Mouse (Mus musculus): ENCODE data around the gene Hist1h2ac. TPM values are rescaled to one million over a fixed set of nuclear protein-coding genes. Genes with fewer than 3 reads are reported as not detected.

Hist1h2ac gene
- polyA plus RNA-seq, 1 experiment from 2014 or later = 0.50 TPM

DNA sequence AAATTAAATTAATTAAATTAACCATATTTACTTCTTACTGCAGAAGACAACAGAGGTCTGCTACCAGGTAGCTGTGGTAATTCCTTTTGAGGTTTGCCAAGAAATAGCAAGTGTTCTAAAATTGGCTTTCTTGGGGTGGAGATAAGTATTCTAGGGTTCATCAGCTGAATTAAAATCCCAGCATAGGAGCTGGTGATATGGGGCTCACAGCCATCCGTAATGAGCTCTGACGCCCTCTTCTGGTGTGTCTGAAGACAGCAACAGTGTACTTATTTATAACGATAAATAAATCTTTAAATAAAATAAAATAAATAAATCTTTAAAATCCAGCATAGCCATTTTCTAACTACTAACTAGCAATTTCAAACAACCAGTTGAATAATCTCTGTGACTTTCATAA lies 16.0 kb upstream of the Hist1h2ac start:
- Histone ChIP-seq H3K4me1 (replicated peaks) (peaks cover 12% of the 10 kb centered on the region), H3K36me3 (no peaks in the 10 kb centered on the region), H3K27me3 (no peaks in the 10 kb centered on the region), H3K4me3 (no peak overlapping the region), H3K9me3 (replicated peaks) (no peaks in the 10 kb centered on the region), H3K4me2 (no peak overlapping the region), H3K27ac (no peak overlapping the region), H3K9ac (no peak overlapping the region)
- no peak for ATAC-seq (replicated peaks; ENCODE audit: insufficient number of reproducible peaks, insufficient read depth, low FRiP score, low read depth)
- 66% methylated on average over 3 of the region's 3 CpGs for WGBS

DNA sequence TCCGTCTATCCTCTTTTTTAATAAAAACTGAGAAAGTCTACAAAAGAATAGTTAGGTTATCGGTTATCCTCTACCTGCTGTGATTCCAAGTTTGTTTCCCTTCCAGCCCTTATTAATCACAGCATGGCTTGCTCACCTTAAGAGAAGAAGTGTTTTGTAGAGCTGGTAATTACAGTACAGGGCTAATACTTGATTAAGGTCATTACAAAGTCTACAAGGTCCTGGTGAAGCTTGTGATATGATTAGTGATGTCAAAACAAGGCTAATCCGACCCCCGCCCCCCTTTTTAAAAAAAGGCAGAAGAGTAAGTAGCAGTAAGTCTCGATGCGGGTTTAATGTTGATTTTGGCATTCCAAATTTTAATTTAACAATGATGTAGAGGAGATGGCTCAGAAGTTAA lies 15.2 kb upstream of the Hist1h2ac start:
- peak overlapping the region; percentile 45; the same call in 1 of the 2 replicates for H3K4me3 ChIP-seq
- H3K9ac ChIP-seq = no peak overlapping the region
- 66% methylated on average over 6 of the region's 6 CpGs for WGBS
- no peaks in the 10 kb centered on the region for H3K36me3 ChIP-seq
- H3K9me3 ChIP-seq (replicated peaks) = no peaks in the 10 kb centered on the region
- peaks cover 12% of the 10 kb centered on the region for H3K4me1 ChIP-seq (replicated peaks)
- H3K27ac ChIP-seq = peak overlapping the region; percentile 80
- no peaks in the 10 kb centered on the region for H3K27me3 ChIP-seq
- ATAC-seq (replicated peaks; ENCODE audit: insufficient number of reproducible peaks, insufficient read depth, low FRiP score, low read depth) = no peak
- peak overlapping the region; percentile 65 for H3K4me2 ChIP-seq

DNA sequence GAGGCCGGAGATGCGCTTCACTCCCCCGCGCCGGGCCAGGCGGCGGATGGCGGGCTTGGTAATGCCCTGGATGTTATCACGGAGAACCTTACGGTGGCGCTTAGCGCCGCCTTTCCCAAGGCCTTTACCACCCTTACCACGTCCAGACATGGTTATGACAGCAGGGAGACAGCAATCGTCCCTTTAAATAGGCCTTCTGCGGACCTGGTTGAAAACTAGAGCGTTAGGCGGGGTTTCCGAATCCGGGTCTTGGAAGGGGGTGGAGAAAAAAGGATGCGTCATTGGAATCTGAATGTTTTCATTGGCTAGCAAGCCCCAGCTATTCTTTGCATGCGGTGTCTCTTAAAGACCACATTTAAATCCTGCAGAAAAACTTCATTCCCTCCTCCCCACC lies 14.5 kb upstream of the Hist1h2ac start, which contains the start of gene Hist1h4c:
Gene Hist1h4c, minus strand, starts transcription at position 155 of the 394 bp plus-strand sequence.
- H3K4me1 ChIP-seq (replicated peaks) = peaks cover 12% of the 10 kb centered on the region
- peak; percentile 94 for ATAC-seq (replicated peaks; ENCODE audit: insufficient number of reproducible peaks, insufficient read depth, low FRiP score, low read depth)
- no peaks in the 10 kb centered on the region for H3K27me3 ChIP-seq

DNA sequence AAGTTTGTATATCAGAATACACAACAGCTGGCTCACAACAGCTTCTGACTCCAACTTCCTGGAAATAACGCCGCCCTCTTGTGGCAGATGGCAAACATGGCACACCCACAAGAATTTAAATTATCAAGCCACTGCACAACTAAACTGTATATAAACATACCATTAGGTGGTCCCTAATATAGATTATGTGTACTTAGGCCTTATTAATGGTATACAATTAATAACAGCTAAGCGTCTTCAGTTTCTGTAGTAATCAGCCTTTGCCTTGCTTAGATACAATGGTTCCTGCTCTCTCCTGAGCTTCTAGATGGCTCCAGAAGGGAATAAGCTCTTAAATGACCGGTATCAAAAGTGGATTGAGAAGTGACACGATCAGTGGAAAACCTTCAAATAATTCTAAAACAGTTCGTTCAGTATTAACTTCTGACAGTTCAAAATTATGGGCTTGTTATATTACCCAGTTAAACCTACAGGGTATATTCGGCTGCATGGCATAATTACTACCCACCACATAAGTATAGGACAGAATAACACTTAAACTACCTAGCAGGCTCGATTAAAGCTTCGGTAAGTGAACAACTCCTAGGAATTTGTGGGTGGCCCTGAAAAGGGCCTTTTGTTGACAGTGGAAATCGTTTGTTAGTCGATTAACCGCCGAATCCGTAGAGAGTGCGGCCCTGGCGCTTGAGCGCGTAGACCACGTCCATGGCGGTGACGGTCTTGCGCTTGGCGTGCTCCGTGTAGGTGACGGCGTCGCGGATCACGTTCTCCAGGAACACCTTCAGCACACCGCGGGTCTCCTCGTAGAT lies 13.9 kb upstream of the Hist1h2ac start:
- Histone ChIP-seq H3K4me3 (peak overlapping the region; percentile 45), H3K9me3 (replicated peaks) (no peaks in the 10 kb centered on the region), H3K9ac (peak overlapping the region; percentile 35), H3K36me3 (no peaks in the 10 kb centered on the region), H3K27ac (peak overlapping the region; percentile 80), H3K4me1 (replicated peaks) (peaks cover 12% of the 10 kb centered on the region), H3K27me3 (no peaks in the 10 kb centered on the region), H3K4me2 (peak overlapping the region; percentile 65)
- ATAC-seq (replicated peaks; ENCODE audit: insufficient number of reproducible peaks, insufficient read depth, low FRiP score, low read depth) = peak; percentile 13
- under 1% methylated on average over 32 of the region's 32 CpGs for WGBS

More for the DNA sequence above, 14.5 kb upstream of the Hist1h2ac start, which contains the start of gene Hist1h4c:
- 0% methylated on average over 22 of the region's 22 CpGs for WGBS
- H3K27ac ChIP-seq = peak within 1 kb of the TSS; percentile 80
- peak within 1 kb of the TSS; percentile 65 for H3K4me2 ChIP-seq
- peak within 1 kb of the TSS; percentile 35 for H3K9ac ChIP-seq
- no peaks in the 10 kb centered on the region for H3K9me3 ChIP-seq (replicated peaks)
- peak within 1 kb of the TSS; percentile 45 for H3K4me3 ChIP-seq
- H3K36me3 ChIP-seq = no peaks in the 10 kb centered on the region

DNA sequence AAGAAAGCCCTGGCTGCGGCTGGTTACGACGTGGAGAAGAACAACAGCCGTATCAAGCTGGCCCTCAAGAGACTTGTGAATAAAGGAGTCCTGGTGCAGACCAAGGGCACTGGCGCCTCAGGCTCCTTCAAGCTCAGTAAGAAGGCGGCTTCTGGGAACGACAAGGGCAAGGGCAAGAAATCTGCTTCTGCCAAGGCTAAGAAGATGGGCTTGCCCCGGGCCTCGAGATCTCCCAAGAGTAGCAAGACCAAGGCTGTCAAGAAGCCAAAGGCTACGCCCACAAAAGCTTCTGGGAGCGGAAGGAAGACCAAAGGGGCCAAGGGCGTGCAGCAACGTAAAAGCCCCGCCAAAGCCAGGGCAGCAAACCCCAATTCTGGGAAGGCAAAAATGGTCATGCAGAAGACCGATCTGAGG lies 12.3 kb upstream of the Hist1h2ac start:
- Histone ChIP-seq H3K9ac (no peak overlapping the region), H3K4me2 (peak overlapping the region; percentile 41), H3K4me1 (replicated peaks) (peaks cover 12% of the 10 kb centered on the region), H3K27ac (peak overlapping the region; percentile 34; the same call in 1 of the 2 replicates), H3K36me3 (no peaks in the 10 kb centered on the region), H3K4me3 (no peak overlapping the region), H3K27me3 (no peaks in the 10 kb centered on the region), H3K9me3 (replicated peaks) (no peaks in the 10 kb centered on the region)
- WGBS = 50% methylated on average over 15 of the region's 15 CpGs
- ATAC-seq (replicated peaks; ENCODE audit: insufficient number of reproducible peaks, insufficient read depth, low FRiP score, low read depth) = no peak

DNA sequence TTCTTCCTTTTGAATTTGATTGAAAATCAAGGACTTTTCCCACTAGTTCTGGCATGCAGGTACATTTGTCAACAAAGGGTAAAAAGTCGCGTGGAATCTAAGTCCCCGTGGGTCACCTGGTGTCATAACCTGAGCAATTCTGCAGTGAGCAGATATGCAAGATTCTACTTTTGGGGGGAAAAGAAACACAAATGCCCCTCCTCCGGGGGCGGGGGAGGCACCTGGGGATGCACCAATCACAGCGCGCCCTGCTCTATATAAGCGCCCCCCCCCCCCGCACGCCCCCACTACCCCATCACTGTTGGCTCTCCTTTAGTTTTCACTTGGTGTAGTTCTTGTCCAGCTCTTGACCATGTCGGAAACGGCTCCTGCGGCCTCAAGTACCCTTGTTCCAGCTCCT lies 11.8 kb upstream of the Hist1h2ac start, which contains the start of gene Hist1h1t:
Gene Hist1h1t, plus strand, starts transcription at position 301 of the 400 bp plus-strand sequence.
- H3K9ac ChIP-seq = no peak within 1 kb of the TSS
- 47% methylated on average over 13 of the region's 13 CpGs for WGBS
- H3K36me3 ChIP-seq = no peaks in the 10 kb centered on the region
- H3K4me1 ChIP-seq (replicated peaks) = peaks cover 12% of the 10 kb centered on the region
- H3K4me3 ChIP-seq = no peak within 1 kb of the TSS
- no peaks in the 10 kb centered on the region for H3K9me3 ChIP-seq (replicated peaks)
- H3K27me3 ChIP-seq = no peaks in the 10 kb centered on the region
- no peak for ATAC-seq (replicated peaks; ENCODE audit: insufficient number of reproducible peaks, insufficient read depth, low FRiP score, low read depth)
- peak within 1 kb of the TSS; percentile 34; the same call in 1 of the 2 replicates for H3K27ac ChIP-seq
- H3K4me2 ChIP-seq = peak within 1 kb of the TSS; percentile 41

DNA sequence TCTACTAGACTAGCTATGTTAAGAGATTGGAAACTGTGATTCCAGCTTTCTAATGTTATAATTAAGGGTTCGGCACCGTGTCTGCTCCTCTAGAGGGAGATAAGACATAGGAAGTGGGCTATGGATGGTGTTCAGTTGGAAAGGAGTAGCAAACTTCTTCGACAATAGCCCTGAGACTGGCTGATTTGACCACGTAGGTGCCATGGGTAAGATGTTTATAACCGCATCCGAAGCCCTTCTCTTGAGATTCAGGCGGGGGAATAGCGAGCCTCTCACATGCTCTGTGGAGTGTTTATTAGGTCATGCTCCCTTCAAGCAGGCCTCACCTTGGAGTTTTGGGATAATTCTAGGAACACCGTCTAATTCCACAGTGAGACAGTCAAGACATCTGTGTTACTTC lies 11.2 kb upstream of the Hist1h2ac start:
- Histone ChIP-seq H3K4me2 (no peak overlapping the region), H3K9ac (no peak overlapping the region), H3K36me3 (no peaks in the 10 kb centered on the region), H3K27me3 (no peaks in the 10 kb centered on the region), H3K9me3 (replicated peaks) (no peaks in the 10 kb centered on the region), H3K4me1 (replicated peaks) (peaks cover 12% of the 10 kb centered on the region), H3K4me3 (no peak overlapping the region), H3K27ac (no peak overlapping the region)
- WGBS = 88% methylated on average over 9 of the region's 9 CpGs
- no peak for ATAC-seq (replicated peaks; ENCODE audit: insufficient number of reproducible peaks, insufficient read depth, low FRiP score, low read depth)

DNA sequence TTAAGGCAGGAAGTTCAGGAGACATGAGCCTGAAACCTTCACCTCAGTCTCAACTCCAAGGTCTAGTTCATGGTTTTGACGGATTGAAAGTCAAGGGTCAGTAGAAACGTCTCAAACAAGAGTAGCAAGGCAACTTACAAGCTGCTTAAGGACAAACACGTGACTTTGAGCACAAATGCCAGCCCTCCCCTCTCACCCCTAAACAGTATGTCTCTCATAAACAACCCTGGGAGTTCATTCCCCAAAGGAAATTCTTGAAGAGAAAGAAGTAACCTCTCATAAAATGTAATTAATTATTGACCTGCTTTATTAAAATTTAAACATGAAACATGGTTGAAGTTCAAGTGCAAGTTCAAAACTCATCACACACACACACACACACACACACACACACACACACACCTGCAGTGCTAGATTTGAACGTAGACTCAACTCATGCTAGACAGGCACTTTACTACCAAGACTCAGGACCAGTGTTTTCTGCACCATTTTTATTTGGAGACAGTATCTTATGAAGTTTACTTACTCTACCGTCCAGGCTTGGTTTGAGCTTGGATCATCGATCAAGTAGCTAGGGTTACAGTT lies 10.2 kb upstream of the Hist1h2ac start:
- ATAC-seq (replicated peaks; ENCODE audit: insufficient number of reproducible peaks, insufficient read depth, low FRiP score, low read depth) = no peak
- H3K4me1 ChIP-seq (replicated peaks) = peaks cover 12% of the 10 kb centered on the region
- no peak overlapping the region for H3K4me2 ChIP-seq
- no peaks in the 10 kb centered on the region for H3K27me3 ChIP-seq
- no peak overlapping the region for H3K4me3 ChIP-seq
- no peak overlapping the region for H3K9ac ChIP-seq
- H3K9me3 ChIP-seq (replicated peaks) = no peaks in the 10 kb centered on the region
- H3K36me3 ChIP-seq = no peaks in the 10 kb centered on the region
- H3K27ac ChIP-seq = no peak overlapping the region
- 78% methylated on average over 6 of the region's 6 CpGs for WGBS

DNA sequence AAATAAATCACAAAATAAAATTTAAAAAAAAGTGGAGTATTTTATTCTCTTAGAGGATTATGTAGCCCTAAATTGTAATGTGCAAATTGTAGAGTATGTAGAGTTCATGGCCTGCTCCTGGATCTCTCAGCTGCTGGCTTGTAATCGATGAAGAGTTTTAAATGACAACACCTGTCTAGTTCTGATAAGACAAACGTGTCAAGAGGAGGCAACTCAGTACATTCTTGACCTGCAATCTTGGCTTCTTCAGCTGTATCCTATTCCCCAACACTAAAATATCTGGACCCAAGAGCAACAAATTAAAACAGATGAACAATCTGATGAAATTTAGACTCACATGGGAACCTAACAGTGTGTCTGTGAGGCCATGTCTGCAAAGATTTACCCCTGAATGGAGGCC lies 5.7 kb upstream of the Hist1h2ac start:
- WGBS = 51% methylated on average over 2 of the region's 2 CpGs
- ATAC-seq (replicated peaks; ENCODE audit: insufficient number of reproducible peaks, insufficient read depth, low FRiP score, low read depth) = no peak
- Histone ChIP-seq H3K4me2 (no peak overlapping the region), H3K9ac (no peak overlapping the region), H3K27me3 (no peaks in the 10 kb centered on the region), H3K4me3 (no peak overlapping the region), H3K4me1 (replicated peaks) (peaks cover 9% of the 10 kb centered on the region), H3K27ac (no peak overlapping the region), H3K9me3 (replicated peaks) (no peaks in the 10 kb centered on the region), H3K36me3 (no peaks in the 10 kb centered on the region)

DNA sequence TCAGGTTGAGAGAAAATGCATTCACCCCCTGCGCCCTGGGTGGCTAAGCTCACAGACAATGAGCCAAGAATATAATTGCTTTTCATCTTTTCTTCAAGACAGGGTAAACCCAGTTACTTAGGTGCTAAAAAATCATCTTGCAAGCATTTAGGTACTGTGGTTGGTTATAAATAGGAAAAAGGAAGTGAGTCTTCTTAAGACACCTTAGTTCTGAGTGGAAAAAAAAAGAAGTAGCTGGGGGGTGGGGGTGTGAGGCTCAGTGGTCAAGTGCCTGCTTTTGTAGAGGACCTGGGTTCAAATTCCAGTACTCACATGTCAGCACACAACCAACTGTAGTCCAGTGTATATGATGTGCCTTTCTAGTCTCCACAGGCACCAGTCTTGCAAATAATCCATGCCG lies 5.2 kb upstream of the Hist1h2ac start:
- Histone ChIP-seq H3K27ac (no peak overlapping the region), H3K9me3 (replicated peaks) (no peaks in the 10 kb centered on the region), H3K9ac (no peak overlapping the region), H3K4me3 (no peak overlapping the region), H3K4me1 (replicated peaks) (peaks cover 9% of the 10 kb centered on the region), H3K36me3 (no peaks in the 10 kb centered on the region), H3K27me3 (no peaks in the 10 kb centered on the region), H3K4me2 (no peak overlapping the region)
- 96% methylated on average over 2 of the region's 2 CpGs for WGBS
- ATAC-seq (replicated peaks; ENCODE audit: insufficient number of reproducible peaks, insufficient read depth, low FRiP score, low read depth) = no peak

DNA sequence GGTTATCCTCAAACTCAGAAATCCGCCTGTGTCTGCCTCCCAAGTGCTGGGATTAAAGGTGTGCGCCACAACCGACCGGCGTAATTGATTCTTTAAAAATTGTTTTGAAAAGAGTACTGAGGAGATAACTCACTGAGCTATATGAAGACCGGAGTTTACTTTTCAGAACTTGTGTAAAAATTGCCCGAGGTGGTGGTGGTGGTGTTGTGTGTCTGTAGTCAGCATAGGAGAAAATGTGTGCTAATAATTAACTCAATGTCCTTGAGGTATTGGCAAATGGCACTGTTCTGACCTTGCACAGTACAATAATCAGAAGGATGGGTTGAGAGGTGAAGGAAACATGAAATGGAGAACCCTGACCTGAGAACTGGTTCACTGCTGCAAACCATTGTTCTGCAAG lies 4.2 kb upstream of the Hist1h2ac start:
- no peaks in the 10 kb centered on the region for H3K9me3 ChIP-seq (replicated peaks)
- no peak overlapping the region for H3K4me2 ChIP-seq
- no peak for ATAC-seq (replicated peaks; ENCODE audit: insufficient number of reproducible peaks, insufficient read depth, low FRiP score, low read depth)
- H3K36me3 ChIP-seq = no peaks in the 10 kb centered on the region
- no peaks in the 10 kb centered on the region for H3K27me3 ChIP-seq
- peaks cover 13% of the 10 kb centered on the region for H3K4me1 ChIP-seq (replicated peaks)
- no peak overlapping the region for H3K4me3 ChIP-seq
- 92% methylated on average over 7 of the region's 7 CpGs for WGBS
- H3K9ac ChIP-seq = no peak overlapping the region
- H3K27ac ChIP-seq = no peak overlapping the region
